Mouse (Mus musculus) layer of hippocampus, postnatal 36 days (tissue): ENCODE measurements around the gene Myadm. TPM values are rescaled to one million over a fixed set of nuclear protein-coding genes. Genes with fewer than 3 reads are reported as not detected.

Experiments used
- total RNA-seq, 2 experiments: library from RNA; stranded (reverse); gene quantifications; 2 replicates each; pipeline ENCODE4 v1.2.3; 2021

The Myadm gene
- total RNA-seq, 2 experiments from 2014 or later = 63.5 to 67.3 TPM

Other genes starting within 250 kb of the Myadm start
- not detected for gene AU018091, start 119.9 kb upstream of the Myadm start, total RNA-seq
- under 1 TPM in 1 of 2 experiments, not detected in 1; 0.05 TPM for gene Nlrp12, start 39.3 kb upstream of the Myadm start, total RNA-seq
- gene Prkcg, start 99 bp downstream of the Myadm start, total RNA-seq = 100 to 1,000 TPM; 495 to 539 TPM
- 100 to 1,000 TPM; 130 to 131 TPM for gene Cacng7, start 43.9 kb downstream of the Myadm start, total RNA-seq
- 100 to 1,000 TPM; 406 to 411 TPM for gene Cacng8, start 101.6 kb downstream of the Myadm start, total RNA-seq
- gene Cacng6, start 135.1 kb downstream of the Myadm start, total RNA-seq = 1 to 10 TPM; 1.5 to 1.6 TPM
- gene Tarm1, start 213.5 kb downstream of the Myadm start, total RNA-seq = not detected